Mouse (Mus musculus) limb, embryonic 12.5 days (tissue): ENCODE measurements around the gene 1700013G24Rik. TPM values are rescaled to one million over a fixed set of nuclear protein-coding genes. Genes with fewer than 3 reads are reported as not detected.

ENCODE experiments used
- ATAC-seq: fragments of 200-750 bp; cut with Nextera tagmentation; 2 replicates; pipeline ENCODE4 v1.8.0; 2017; ENCODE audit warnings: low read depth, moderate TSS enrichment; ENCODE audit not compliant: insufficient number of reproducible peaks, insufficient read depth, low FRiP score, low TSS enrichment
- H3K27ac ChIP-seq: fragments of 300-500 bp; sonication (generic); 2 replicates; pipeline ENCODE4 v1.5.1; 2016; ENCODE audit warnings: mild to moderate bottlenecking, moderate library complexity
- H3K27me3 ChIP-seq: fragments of 300-500 bp; sonication (generic); 2 replicates; pipeline ENCODE4 v1.6.1; 2016; ENCODE audit warnings: mild to moderate bottlenecking, moderate library complexity
- H3K36me3 ChIP-seq: fragments of 300-500 bp; sonication (generic); 2 replicates; pipeline ENCODE4 v1.6.1; 2016; ENCODE audit warnings: mild to moderate bottlenecking, moderate library complexity
- H3K4me1 ChIP-seq: fragments of 300-500 bp; sonication (generic); replicated peaks from 2 replicates; pipeline ENCODE4 v1.6.1; 2016
- H3K4me2 ChIP-seq: fragments of 300-500 bp; sonication (generic); 2 replicates; pipeline ENCODE4 v1.6.1; 2016; ENCODE audit warnings: mild to moderate bottlenecking, moderate library complexity
- H3K4me3 ChIP-seq: fragments of 300-500 bp; sonication (generic); replicated peaks from 2 replicates; pipeline ENCODE4 v1.5.1; 2016; ENCODE audit warnings: mild to moderate bottlenecking
- H3K9ac ChIP-seq: fragments of 300-500 bp; sonication (generic); replicated peaks from 2 replicates; pipeline ENCODE4 v1.6.1; 2016; ENCODE audit warnings: mild to moderate bottlenecking, moderate library complexity
- H3K9me3 ChIP-seq: fragments of 300-500 bp; sonication (generic); 2 replicates; pipeline ENCODE4 v1.6.1; 2016; ENCODE audit warnings: mild to moderate bottlenecking, moderate library complexity
- WGBS: fragments of 180-500 bp; shearing (Covaris S2); methylation state at CpG from one replicate; pipeline ENCODE4 v1.1.7; 2016; 5-methylcytosine and 5-hydroxymethylcytosine counted together
- polyA plus RNA-seq: library from polyadenylated mRNA; unstranded; fragments of >200 nt; fragmentation: Nextera tagmentation; extraction: Ambion mirVana; gene quantifications from 2 replicates; pipeline ENCODE4 v1.2.1, GENCODE M21; 2016

1700013G24Rik gene
- polyA plus RNA-seq, 1 experiment from 2014 or later, result not detected

DNA sequence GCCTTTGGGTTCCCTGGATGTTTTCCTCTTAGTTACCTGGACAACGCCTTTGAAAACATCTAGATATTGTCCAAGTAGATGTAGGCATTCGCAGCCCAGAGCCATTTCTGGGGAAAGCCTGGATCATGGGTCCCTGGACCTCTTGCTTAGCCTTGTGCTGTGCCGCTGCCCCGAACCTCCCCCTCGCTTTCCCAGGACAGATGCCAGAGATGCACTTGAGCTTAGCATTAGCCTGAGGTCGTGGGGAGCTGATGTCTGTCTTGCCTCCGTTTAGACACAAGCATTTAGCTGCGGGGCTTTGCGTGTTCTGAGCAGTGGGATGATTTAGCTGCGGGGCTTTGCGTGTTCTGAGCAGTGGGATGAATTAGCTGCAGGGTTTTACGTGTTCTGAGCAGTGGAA, 47.1 kb downstream of the 1700013G24Rik start:
- Histone ChIP-seq H3K27ac (peak overlapping the region; percentile 62; the same call in 1 of the 2 replicates), H3K27me3 (no peaks in the 10 kb centered on the region), H3K4me3 (no peak overlapping the region), H3K4me2 (no peak overlapping the region), H3K9ac (no peak overlapping the region), H3K4me1 (peaks cover 45% of the 10 kb centered on the region), H3K9me3 (no peaks in the 10 kb centered on the region), H3K36me3 (peaks cover 42% of the 10 kb centered on the region)
- ATAC-seq, result no peak
- 79% methylated on average over 12 of the region's 12 CpGs for WGBS

DNA sequence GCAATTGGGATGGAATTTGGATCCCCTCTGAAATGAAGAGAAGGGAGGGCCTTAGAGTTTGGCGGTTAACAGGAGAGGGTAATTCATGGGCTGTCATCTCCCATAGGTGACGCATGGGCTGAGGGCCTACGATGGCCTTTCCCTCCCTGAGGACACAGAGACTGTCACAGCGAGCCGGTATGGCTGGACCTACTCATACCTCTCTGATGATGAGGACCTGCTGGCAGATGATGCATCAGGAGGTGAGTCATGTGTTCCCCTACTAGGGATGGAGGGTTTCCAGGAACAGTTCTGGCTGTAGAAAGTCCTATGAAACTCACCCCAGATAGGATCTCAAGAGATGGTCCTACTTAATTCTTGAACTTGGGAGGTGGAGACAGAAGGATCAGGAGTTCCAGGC, 47.9 kb downstream of the 1700013G24Rik start:
- Histone ChIP-seq H3K36me3 (peaks cover 48% of the 10 kb centered on the region), H3K9ac (no peak overlapping the region), H3K27ac (no peak overlapping the region), H3K4me2 (no peak overlapping the region), H3K4me1 (peaks cover 37% of the 10 kb centered on the region), H3K9me3 (no peaks in the 10 kb centered on the region), H3K4me3 (no peak overlapping the region), H3K27me3 (no peaks in the 10 kb centered on the region)
- ATAC-seq, result no peak
- WGBS, result 88% methylated on average over 5 of the region's 5 CpGs

DNA sequence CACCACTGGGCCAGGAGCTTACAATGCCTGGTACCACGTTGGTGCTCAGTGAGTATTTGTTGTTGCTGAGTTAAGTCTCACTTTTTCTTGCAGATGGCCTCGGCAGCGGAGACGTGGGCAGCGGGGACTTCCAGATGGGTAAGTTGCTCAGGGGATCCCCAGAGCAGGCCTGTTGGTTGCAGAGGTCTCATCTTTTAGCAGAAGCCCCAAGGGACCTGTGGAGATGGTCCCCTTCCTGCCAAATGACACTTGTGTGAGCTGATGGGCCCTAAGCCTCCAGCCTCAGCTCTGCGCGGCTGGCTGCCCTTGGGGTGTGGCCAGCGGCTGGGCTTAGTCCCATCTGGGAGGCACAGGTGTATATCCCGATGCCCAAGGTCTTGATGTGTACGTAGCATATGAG, 49.1 kb downstream of the 1700013G24Rik start:
- Histone ChIP-seq H3K27ac (no peak overlapping the region), H3K9me3 (no peaks in the 10 kb centered on the region), H3K4me3 (no peak overlapping the region), H3K27me3 (no peaks in the 10 kb centered on the region), H3K4me1 (peaks cover 27% of the 10 kb centered on the region), H3K4me2 (no peak overlapping the region), H3K36me3 (peaks cover 57% of the 10 kb centered on the region), H3K9ac (no peak overlapping the region)
- 86% methylated on average over 10 of the region's 10 CpGs for WGBS
- no peak for ATAC-seq

DNA sequence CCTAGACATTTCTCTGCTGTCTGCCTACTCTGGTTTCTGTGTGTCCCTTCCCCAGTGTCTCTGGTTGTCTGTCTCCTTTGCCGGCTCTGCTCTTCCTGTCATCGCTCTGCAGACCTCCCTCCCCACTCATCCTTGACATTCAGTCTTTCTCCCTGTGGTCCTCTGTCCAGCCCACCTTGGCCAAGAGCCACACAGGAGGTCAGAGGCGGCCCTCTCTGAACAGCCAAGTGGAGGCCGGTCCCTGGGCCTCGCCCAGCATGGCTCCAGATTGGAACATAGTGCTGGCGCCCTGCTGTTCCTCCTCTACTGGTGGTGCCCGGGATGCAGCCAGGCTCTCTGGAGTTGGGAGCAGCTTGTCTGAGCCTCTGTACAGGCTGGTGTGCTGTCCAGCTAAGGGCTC, 49.7 kb downstream of the 1700013G24Rik start:
- WGBS, result 87% methylated on average over 7 of the region's 7 CpGs
- no peak overlapping the region for H3K4me3 ChIP-seq
- no peak overlapping the region for H3K4me2 ChIP-seq
- ATAC-seq, result no peak
- peaks cover 57% of the 10 kb centered on the region for H3K36me3 ChIP-seq
- H3K27me3 ChIP-seq, result no peaks in the 10 kb centered on the region
- H3K27ac ChIP-seq, result 0 out of 2 replicates have a peak overlapping the region, but pooled peaks have one; percentile 35
- no peaks in the 10 kb centered on the region for H3K9me3 ChIP-seq
- no peak overlapping the region for H3K9ac ChIP-seq
- peaks cover 21% of the 10 kb centered on the region for H3K4me1 ChIP-seq

DNA sequence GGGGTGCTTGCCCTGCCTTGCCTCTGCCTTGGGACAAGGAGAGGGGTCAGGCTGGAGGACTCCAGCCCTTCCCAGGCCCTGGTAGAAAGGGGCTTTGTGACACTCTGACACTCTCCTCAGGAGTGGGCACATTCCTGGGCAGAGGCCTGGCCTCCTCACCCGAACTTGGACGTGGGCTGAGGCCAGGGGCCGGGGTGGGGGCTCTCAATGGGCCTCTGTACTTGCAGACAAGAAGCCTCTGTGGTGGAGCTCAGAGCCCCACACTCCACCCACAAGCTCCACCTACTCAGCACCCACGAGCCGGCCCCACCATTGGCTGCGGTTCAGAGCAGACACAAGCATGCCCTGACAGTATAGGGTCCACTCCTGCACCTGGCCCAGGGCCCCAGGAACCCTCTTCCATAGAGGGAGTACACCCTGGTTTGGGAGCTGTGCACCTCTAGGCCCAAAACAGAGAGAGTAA, 50.5 kb downstream of the 1700013G24Rik start:
- Histone ChIP-seq H3K36me3 (peaks cover 64% of the 10 kb centered on the region), H3K4me1 (peaks cover 14% of the 10 kb centered on the region), H3K27me3 (no peaks in the 10 kb centered on the region), H3K4me3 (no peak overlapping the region), H3K9me3 (no peaks in the 10 kb centered on the region), H3K4me2 (no peak overlapping the region), H3K9ac (no peak overlapping the region), H3K27ac (0 out of 2 replicates have a peak overlapping the region, but pooled peaks have one; percentile 35)
- ATAC-seq, result peak; percentile 43; the same call in 1 of the 2 replicates
- WGBS, result 88% methylated on average over 6 of the region's 6 CpGs

Other genes starting within 250 kb of the 1700013G24Rik start
- 2.6 and 6.9 TPM in 2 replicates for gene Wnt4, start 175.8 kb upstream of the 1700013G24Rik start, polyA plus RNA-seq
- 589 and 620 TPM in 2 replicates for gene Cdc42, start 95.6 kb upstream of the 1700013G24Rik start, polyA plus RNA-seq
- not detected in 2 replicates for gene Cela3a, start 43.5 kb upstream of the 1700013G24Rik start, polyA plus RNA-seq
- not detected in 2 replicates for gene Cela3b, start 22.7 kb upstream of the 1700013G24Rik start, polyA plus RNA-seq
- gene Hspg2, start 15.5 kb downstream of the 1700013G24Rik start, polyA plus RNA-seq, result 14.3 and 18.8 TPM in 2 replicates
- not detected in 2 replicates for gene Ldlrad2, start 121.3 kb downstream of the 1700013G24Rik start, polyA plus RNA-seq
- 90.7 and 100 TPM in 2 replicates for gene Usp48, start 140.5 kb downstream of the 1700013G24Rik start, polyA plus RNA-seq
- gene Rap1gap, start 211.4 kb downstream of the 1700013G24Rik start, polyA plus RNA-seq, result 5.9 and 8.4 TPM in 2 replicates